Mouse (Mus musculus): ENCODE results near the gene Ccm2l. TPM values are rescaled to one million over a fixed set of nuclear protein-coding genes. Genes with fewer than 3 reads are reported as not detected.

Gene Ccm2l
- polyA plus RNA-seq, 1 experiment from 2014 or later: 0.59 TPM

DNA sequence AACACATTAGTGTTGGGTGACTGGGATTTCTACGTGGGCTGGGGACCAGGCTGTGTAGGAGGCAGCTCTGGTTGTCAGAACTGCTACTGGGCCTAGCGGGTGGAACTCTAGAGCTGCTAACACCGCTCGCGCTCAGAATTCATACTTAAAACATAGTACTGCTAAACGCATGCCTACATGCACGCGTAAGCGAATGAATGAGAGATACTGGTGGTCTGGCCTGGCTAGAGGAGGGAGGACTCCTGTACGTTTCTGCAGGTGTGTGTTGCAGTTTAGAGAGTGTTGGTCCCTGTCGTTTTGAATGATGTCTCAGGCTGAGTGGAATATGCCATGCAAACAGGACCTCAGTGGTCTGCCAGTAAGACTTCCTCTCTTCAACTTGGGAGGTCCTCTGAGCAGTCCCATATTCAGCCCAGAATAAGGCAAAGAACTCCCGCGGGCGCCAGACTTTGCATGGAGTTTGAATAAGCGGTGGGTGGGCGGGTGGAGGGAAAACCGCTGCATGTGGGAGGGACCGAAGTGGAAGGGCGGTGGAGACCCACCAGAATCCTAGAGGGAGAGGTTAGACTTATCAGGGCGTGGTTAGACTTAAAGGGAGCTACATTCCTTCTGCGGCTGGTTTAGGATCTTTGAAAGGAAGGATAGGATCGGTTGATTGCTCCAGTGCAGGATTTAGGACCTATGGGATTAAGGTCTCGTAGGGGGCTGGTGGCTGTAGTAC, 41.5 kb downstream of the Ccm2l start:
- no peak for ATAC-seq (ENCODE audit: insufficient read depth)
- peak overlapping the region; percentile 62 for H3K4me2 ChIP-seq
- no peaks in the 10 kb centered on the region for H3K9me3 ChIP-seq (replicated peaks)
- peaks cover 60% of the 10 kb centered on the region for H3K27me3 ChIP-seq
- H3K4me1 ChIP-seq (replicated peaks): peaks cover 9% of the 10 kb centered on the region
- no peak overlapping the region for H3K9ac ChIP-seq
- H3K4me3 ChIP-seq (replicated peaks): 0 out of 2 replicates have a peak overlapping the region, but pooled peaks have one; percentile 55
- no peaks in the 10 kb centered on the region for H3K36me3 ChIP-seq (replicated peaks)
- 37% methylated on average over 23 of the region's 23 CpGs for WGBS (ENCODE audit: insufficient replicate concordance)
- H3K27ac ChIP-seq (replicated peaks): no peak overlapping the region

DNA sequence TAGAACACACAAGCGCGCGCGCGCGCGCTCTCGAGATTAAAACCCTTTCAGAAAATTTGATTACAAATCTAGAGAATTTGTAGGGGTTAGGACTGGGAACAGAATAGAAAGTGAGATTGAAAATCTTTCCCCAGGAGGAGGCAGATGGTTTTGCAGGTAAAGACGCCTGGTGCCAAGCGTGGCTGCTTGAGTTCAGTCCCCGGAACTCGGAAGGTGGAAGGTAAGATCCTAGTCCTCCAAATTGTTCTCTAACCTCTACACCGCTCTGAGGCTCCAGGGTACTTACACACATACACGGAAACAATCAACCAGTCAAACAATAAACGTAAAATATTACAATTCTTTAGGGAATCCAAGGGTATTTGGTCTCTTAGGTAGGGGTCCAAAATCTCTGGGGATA, 42.0 kb downstream of the Ccm2l start:
- H3K9ac ChIP-seq: no peak overlapping the region
- H3K4me3 ChIP-seq (replicated peaks): peak overlapping the region; percentile 55; the same call in 1 of the 2 replicates
- no peaks in the 10 kb centered on the region for H3K9me3 ChIP-seq (replicated peaks)
- H3K27ac ChIP-seq (replicated peaks): no peak overlapping the region
- H3K36me3 ChIP-seq (replicated peaks): no peaks in the 10 kb centered on the region
- peak overlapping the region; percentile 62 for H3K4me2 ChIP-seq
- peaks cover 60% of the 10 kb centered on the region for H3K27me3 ChIP-seq
- WGBS (ENCODE audit: insufficient replicate concordance): 6% methylated on average over 15 of the region's 15 CpGs
- H3K4me1 ChIP-seq (replicated peaks): peaks cover 9% of the 10 kb centered on the region
- ATAC-seq (ENCODE audit: insufficient read depth): no peak

DNA sequence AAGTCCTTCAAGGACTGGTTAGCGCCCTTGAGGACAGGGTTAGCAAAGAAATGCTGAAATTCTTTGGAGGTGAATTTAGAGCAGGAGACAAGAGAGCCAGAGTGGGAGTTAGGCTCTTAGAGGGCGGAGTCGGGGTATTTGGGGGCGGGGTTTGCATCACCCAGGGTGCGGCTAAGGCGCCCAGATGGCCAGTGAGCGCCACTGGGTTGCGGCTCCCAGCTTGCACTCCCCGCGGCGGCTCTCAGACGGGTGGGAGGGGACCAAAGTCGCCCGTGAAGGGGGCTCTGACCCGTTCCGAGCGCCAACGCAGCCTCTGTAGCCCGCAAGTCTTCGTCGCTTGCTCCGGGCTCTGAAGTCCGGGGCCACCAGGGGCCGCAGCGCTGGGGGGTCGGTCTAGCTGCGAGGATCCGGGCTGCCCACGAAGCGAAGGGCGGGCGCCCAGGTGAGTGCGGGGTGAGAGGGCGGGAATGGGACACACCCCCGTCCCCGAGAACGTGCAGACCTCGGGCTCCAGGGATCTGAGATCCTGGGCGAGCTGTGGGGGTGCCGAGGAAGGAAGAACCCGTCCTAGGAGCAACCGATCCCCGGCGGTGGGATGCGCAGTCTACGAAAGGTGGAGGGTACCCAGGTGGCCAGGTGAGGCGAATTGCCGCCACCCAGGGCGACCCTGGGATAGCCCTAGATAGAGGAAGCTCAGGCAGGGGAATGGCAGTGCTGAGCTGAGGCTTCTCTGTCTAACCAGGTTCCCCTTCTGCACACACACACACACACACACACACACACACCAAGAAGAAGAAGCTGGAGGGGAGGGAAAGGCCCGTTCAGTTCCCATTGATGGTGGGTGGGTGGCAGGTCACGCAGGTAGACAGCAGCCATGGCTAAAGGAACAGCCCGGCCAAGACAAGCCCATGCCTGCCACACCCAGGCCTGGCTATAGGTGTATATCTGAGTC, 42.8 kb downstream of the Ccm2l start, which contains the start of gene Hck:
Gene Hck, plus strand, starts transcription at position 156 of the 952 bp plus-strand sequence.
- Histone ChIP-seq H3K4me2 (peak within 1 kb of the TSS; percentile 62), H3K9me3 (replicated peaks) (no peaks in the 10 kb centered on the region), H3K4me1 (replicated peaks) (peaks cover 9% of the 10 kb centered on the region), H3K4me3 (replicated peaks) (peak within 1 kb of the TSS; percentile 55), H3K27ac (replicated peaks) (no peak within 1 kb of the TSS; the same call in 1 of the 2 replicates), H3K36me3 (replicated peaks) (no peaks in the 10 kb centered on the region), H3K9ac (peak within 1 kb of the TSS; percentile 37; the same call in 1 of the 2 replicates), H3K27me3 (peaks cover 60% of the 10 kb centered on the region)
- 2% methylated on average over 52 of the region's 52 CpGs for WGBS (ENCODE audit: insufficient replicate concordance)
- ATAC-seq (ENCODE audit: insufficient read depth): no peak; the same call in 1 of the 2 replicates

DNA sequence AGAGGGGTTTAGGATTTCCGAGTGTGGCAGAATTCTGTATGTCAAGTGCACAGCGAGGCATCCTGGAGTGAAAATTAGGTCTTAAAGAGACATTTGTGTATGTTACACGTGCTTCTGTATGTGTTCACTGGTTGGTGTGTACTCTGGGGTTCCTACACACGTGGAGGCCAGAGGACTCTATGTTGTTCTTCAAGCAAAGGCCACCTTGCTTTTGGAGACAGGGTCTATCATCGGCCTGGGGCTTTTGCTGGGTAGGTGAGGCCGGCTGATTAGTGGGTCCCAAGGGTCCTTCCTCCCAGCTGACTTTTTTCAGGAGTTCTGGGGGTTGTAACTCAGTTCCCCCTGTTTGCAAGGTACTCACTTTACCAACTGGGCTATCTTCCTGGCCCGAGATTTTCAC, 43.8 kb downstream of the Ccm2l start:
- Histone ChIP-seq H3K27ac (replicated peaks) (no peak overlapping the region), H3K9ac (no peak overlapping the region), H3K9me3 (replicated peaks) (no peaks in the 10 kb centered on the region), H3K36me3 (replicated peaks) (no peaks in the 10 kb centered on the region), H3K4me2 (peak overlapping the region; percentile 62), H3K4me1 (replicated peaks) (peaks cover 9% of the 10 kb centered on the region), H3K4me3 (replicated peaks) (peak overlapping the region; percentile 55), H3K27me3 (peaks cover 60% of the 10 kb centered on the region)
- 52% methylated on average over 7 of the region's 7 CpGs for WGBS (ENCODE audit: insufficient replicate concordance)
- ATAC-seq (ENCODE audit: insufficient read depth): no peak

DNA sequence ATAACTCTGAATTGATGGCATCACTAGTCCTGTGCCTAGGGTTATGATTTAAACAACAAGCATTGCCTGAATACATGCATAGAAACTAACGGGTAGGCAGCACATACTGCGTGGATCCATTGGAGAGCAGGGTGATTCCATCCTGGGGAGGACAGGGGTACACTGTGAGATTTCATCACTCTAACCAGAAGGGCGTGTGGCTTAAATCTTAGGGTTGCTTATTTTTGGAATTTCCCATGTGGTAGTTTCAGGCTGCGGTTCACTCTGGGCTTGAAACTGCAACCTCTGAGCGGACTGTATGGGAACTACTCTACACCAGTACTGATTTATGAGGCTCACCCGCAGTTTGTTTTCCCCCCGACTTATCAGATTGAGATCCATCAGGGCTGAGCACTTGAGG, 45.5 kb downstream of the Ccm2l start:
- H3K9ac ChIP-seq: no peak overlapping the region
- no peak overlapping the region for H3K4me3 ChIP-seq (replicated peaks)
- no peak overlapping the region for H3K27ac ChIP-seq (replicated peaks)
- no peak for ATAC-seq (ENCODE audit: insufficient read depth)
- no peaks in the 10 kb centered on the region for H3K9me3 ChIP-seq (replicated peaks)
- H3K36me3 ChIP-seq (replicated peaks): no peaks in the 10 kb centered on the region
- peaks cover 51% of the 10 kb centered on the region for H3K27me3 ChIP-seq
- H3K4me2 ChIP-seq: no peak overlapping the region
- H3K4me1 ChIP-seq (replicated peaks): peaks cover 22% of the 10 kb centered on the region
- WGBS (ENCODE audit: insufficient replicate concordance): 52% methylated on average over 7 of the region's 7 CpGs

DNA sequence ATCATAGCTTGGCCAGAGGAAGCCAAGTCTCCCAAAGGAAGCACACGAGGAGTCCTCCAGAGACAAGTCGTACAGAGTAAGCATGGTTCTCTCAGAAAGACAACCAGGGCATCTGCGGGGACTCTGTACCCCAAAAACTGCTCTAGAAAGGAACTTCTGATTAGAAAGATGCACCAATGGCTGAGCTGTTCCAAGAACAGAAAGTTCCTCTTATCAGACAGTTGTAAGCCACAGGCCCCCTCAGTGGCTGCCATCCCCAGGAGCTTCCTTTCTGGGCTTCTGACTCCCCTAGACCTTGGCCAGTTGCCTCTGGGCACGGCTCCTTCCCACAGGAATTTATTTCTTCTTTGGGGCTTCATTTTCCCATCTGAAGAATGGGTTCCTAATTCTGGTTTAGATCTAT, 49.9 kb downstream of the Ccm2l start:
- H3K27ac ChIP-seq (replicated peaks): no peak overlapping the region
- H3K27me3 ChIP-seq: peaks cover 7% of the 10 kb centered on the region
- H3K9ac ChIP-seq: no peak overlapping the region
- 9% methylated on average over 4 of the region's 4 CpGs for WGBS (ENCODE audit: insufficient replicate concordance)
- no peaks in the 10 kb centered on the region for H3K9me3 ChIP-seq (replicated peaks)
- no peaks in the 10 kb centered on the region for H3K36me3 ChIP-seq (replicated peaks)
- H3K4me2 ChIP-seq: no peak overlapping the region
- ATAC-seq (ENCODE audit: insufficient read depth): no peak
- peaks cover 16% of the 10 kb centered on the region for H3K4me1 ChIP-seq (replicated peaks)
- H3K4me3 ChIP-seq (replicated peaks): no peak overlapping the region

DNA sequence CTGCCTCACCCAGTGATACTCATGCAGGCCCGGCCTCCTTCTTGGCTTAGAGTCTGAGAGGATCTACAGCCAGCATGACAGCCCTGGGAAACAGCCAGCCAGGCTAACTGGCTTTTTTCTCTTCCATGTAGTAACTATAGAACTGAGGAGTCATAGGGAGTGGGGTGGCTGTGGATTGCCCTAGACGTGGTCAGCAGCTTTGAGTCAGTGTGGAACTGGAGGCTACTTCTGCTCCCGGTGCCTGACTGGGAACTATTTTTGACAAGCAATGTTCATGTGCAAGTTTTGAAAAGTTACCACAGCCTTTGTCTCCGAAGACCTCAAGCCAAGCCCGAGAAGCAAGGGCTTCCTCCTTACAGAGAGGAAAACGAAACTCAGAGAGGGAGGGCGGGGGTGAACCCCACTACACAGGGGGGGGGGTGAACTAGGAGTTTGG, 51.3 kb downstream of the Ccm2l start:
- Histone ChIP-seq H3K9me3 (replicated peaks) (no peaks in the 10 kb centered on the region), H3K36me3 (replicated peaks) (no peaks in the 10 kb centered on the region), H3K27me3 (no peaks in the 10 kb centered on the region), H3K4me1 (replicated peaks) (peaks cover 16% of the 10 kb centered on the region), H3K27ac (replicated peaks) (peak overlapping the region; percentile 57; the same call in 1 of the 2 replicates), H3K4me2 (no peak overlapping the region), H3K9ac (no peak overlapping the region), H3K4me3 (replicated peaks) (no peak overlapping the region)
- 27% methylated on average over 7 of the region's 7 CpGs for WGBS (ENCODE audit: insufficient replicate concordance)
- ATAC-seq (ENCODE audit: insufficient read depth): no peak

DNA sequence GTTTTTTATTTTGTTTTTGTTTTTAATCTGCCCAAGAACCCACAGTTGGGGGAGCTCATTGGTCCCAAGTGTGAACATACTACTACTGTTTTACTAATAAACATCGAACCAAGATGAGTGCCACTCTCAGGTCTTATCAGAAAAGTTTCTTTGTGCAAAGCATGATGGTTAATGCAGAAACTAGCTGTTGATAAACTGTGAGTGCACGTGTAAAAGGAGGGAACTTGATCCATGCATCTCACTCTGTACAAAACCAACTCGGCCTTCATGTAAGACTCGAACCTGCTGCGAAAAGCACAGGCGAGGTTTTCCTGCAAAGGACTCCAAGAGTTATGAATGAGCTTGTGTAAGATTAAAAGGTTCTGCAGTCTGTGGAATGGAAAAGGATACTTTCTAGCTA, 53.7 kb downstream of the Ccm2l start:
- H3K27ac ChIP-seq (replicated peaks): no peak overlapping the region

DNA sequence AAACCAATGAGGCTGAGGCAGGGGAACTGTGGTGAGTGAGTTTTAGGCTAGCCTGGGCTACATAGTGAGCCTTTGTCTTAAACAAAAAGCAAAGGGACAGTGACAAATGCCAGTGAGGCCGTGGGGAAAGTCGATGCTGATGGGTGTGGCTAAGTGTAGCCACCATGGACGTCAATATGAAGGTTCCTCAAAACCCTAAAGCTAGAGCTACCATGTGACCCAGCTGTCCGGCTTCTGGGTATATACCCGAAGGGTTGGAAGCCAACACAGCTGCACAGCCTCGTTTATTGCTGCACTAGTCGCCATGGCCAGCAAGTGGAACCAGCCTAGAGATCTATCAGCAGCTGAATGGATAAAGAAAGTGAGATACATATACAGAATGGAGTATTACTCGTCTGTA, 54.4 kb downstream of the Ccm2l start:
- H3K9me3 ChIP-seq (replicated peaks): no peaks in the 10 kb centered on the region
- H3K27ac ChIP-seq (replicated peaks): no peak overlapping the region
- H3K4me3 ChIP-seq (replicated peaks): no peak overlapping the region
- H3K9ac ChIP-seq: no peak overlapping the region
- ATAC-seq (ENCODE audit: insufficient read depth): no peak
- H3K4me1 ChIP-seq (replicated peaks): peaks cover 11% of the 10 kb centered on the region
- H3K36me3 ChIP-seq (replicated peaks): no peaks in the 10 kb centered on the region
- H3K27me3 ChIP-seq: no peaks in the 10 kb centered on the region
- WGBS (ENCODE audit: insufficient replicate concordance): 35% methylated on average over 8 of the region's 8 CpGs
- no peak overlapping the region for H3K4me2 ChIP-seq

More for the DNA sequence above, 53.7 kb downstream of the Ccm2l start:
- WGBS (ENCODE audit: insufficient replicate concordance): 64% methylated on average over 6 of the region's 6 CpGs
- no peak for ATAC-seq (ENCODE audit: insufficient read depth)
- peaks cover 16% of the 10 kb centered on the region for H3K4me1 ChIP-seq (replicated peaks)
- H3K9ac ChIP-seq: no peak overlapping the region
- H3K36me3 ChIP-seq (replicated peaks): no peaks in the 10 kb centered on the region
- H3K27me3 ChIP-seq: no peaks in the 10 kb centered on the region
- H3K4me2 ChIP-seq: no peak overlapping the region
- H3K4me3 ChIP-seq (replicated peaks): no peak overlapping the region
- no peaks in the 10 kb centered on the region for H3K9me3 ChIP-seq (replicated peaks)

DNA sequence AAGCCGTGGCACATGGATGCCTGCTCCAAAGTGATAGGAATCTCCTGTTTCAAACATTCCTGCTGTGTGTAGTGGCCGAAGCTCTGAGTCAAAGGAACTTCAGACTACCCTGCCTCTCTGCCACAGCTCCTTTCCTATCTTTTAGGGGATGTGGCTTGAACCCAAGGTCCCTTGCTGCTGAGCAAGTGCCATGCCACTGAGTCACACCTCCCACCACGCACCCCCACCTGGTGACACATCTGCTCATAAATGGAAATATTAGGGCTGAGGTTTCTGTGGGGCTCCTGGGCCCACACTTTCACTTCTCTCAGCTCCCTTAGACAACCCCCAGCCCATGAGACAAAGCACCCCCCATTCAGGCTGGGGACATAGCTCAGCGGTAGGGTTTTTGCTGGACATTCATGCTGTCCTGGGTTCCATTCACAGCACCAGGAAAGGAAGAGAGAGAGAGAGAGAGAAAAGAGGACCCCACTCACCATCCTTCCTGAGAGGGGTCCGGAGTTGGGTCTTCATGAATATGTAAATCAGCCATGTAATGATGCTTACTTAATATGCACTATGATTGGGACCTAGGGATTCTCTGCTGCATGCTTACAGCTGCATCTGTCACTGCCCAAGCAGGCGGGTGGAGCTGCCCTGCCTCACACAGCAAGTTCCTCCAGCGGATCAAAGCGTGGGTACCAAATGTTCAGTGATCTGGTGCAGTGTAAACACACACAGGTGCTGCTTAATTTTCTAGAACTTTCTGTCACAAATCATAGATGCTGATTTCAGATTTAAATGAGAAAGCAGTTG, 56.3 kb downstream of the Ccm2l start:
- Histone ChIP-seq H3K27me3 (no peaks in the 10 kb centered on the region; the same call in 1 of the 2 replicates), H3K4me2 (no peak overlapping the region), H3K4me3 (replicated peaks) (no peak overlapping the region), H3K9me3 (replicated peaks) (no peaks in the 10 kb centered on the region), H3K27ac (replicated peaks) (no peak overlapping the region), H3K9ac (no peak overlapping the region), H3K36me3 (replicated peaks) (no peaks in the 10 kb centered on the region), H3K4me1 (replicated peaks) (0 out of 2 replicates have a peak, but pooled peaks cover under 1% of the 10 kb centered on the region)
- WGBS (ENCODE audit: insufficient replicate concordance): 54% methylated on average over 8 of the region's 8 CpGs
- ATAC-seq (ENCODE audit: insufficient read depth): no peak

All from liver, embryonic 15.5 days (tissue).